Mouse (Mus musculus) cerebellum, adult 9-11 months (tissue): ENCODE measurements at regions not wholly inside any gene's neighbourhood (a gene's known extent, or its start where the extent isn't known, plus 50 kb on each side); places are given as distances from the start of the nearest gene placed in this dataset.

Experiments used
- DNase-seq: peaks from one replicate; pipeline ENCODE4 v3.0.0; 2022

- DNase-seq: no peak
These were observed 154.5 kb upstream of the Smim23 start for GRCm38 (mm10) chr11:32978899-32979298.

GRCm38 (mm10) chr11:32976572-32976971 is 152.2 kb upstream of the Smim23 start:
- no peak for DNase-seq

- no peak for DNase-seq
These were observed 149.0 kb upstream of the Smim23 start for GRCm38 (mm10) chr11:32973453-32973852.

DNA sequence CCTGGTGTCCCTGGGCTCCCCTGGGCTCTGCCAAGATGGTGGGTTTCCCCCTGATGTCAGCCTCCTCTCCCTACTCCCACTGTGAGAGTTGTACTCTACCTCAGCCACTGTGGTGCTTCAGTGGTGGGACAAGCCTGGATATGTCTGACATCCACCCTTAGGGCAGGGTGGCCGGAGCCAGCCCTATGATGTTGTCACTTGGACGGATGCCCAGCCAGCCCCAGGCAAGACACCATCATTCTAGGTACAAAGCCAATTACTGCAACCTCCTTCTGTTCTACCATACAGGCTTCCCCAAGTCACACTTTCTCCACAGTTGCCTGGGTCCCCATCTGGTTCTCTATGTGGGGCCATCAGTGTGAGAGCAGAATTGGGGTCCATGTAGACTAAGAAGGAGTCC is 141.0 kb upstream of the Smim23 start:
- DNase-seq: peak; percentile 74

- DNase-seq: no peak
These were observed 139.4 kb upstream of the Smim23 start for GRCm38 (mm10) chr11:32963625-32964293.

DNA sequence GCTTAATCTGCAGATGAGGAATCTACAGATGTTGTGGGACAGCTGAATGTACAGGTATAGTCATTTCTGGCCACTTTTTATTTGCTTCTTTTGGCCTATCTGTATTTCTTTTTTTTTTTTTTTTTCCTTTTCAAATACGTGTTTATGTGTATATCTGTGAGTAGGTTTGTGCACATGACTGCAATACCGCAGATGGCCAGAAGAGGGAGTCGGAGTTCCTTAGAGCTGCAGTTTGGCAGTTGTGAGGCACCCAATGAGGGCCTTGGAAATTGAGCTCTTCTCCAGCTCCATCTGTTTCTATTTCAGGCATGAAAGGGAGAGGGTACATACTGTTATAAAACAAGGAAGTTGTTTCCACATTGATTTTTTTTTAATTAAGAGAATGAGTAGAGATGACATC is 137.2 kb upstream of the Smim23 start:
- no peak for DNase-seq

DNA sequence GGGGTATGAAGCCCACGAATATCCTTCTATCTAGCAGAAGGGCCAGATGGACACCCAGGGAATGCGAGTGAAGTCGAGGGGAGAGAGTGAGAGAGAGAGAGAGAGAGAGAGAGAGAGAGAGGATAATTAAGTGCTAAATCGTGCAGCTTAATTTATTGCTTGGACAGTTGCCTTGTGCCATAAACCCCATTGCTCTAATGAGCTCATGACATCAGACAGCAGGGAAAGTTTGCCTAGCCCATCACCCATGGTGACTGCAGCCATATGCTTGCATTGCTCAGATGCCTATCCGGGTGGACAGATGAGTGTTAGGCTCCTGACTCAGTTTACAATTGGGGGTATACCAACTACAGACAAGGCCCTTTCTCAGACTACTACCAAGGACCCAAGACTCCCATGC is 134.6 kb upstream of the Smim23 start:
- no peak for DNase-seq

DNA sequence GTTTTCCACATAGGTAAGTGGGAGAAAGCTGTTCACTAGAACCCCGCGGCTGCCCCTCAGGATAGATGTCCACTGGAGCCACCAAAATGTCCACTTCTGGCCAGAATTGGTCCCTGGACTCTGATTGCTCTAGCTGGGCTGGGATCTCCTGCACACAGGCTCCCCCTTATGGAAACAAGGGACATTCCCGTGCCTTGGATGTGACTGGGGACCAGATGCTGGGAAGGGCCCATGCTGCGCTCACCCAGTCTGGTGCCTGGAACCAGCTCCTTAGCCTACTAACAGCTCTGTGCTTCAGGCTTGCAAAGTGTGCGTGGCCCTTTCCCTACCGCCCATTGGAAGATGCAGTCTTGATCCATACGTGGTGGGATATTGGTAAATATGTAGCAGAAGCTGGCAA is 132.6 kb upstream of the Smim23 start:
- DNase-seq: peak; percentile 91

GRCm38 (mm10) chr11:32952271-32952670 is 127.9 kb upstream of the Smim23 start:
- DNase-seq: no peak

- DNase-seq: no peak
These were observed 123.7 kb upstream of the Smim23 start for GRCm38 (mm10) chr11:32948132-32948531.

DNA sequence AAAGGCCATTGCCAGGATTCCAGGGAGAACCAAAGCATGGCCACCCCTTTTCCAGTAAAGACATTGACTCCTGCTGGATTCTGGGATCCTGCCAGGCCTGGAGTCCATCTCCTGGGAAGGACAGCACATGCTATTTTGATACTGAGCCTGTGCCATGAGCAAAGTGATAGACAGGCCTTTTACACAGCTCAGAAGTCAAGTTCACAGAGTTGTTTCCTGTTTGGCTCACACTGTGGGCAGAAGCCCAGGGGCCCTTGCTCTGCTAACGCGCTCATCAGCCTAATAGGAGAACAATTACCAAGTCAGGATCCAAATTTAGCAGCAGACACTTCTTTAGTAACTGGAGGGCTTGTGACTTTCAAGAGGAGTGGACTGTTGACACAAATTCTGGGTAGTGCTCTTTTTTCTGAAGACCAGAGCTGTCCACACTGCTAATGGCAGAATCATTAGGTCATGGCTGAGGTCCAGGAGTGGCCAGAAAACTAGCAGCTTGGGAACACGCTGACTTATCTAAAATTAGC is 122.1 kb upstream of the Smim23 start:
- DNase-seq: peak; percentile 40

- DNase-seq: no peak
These were observed 120.7 kb upstream of the Smim23 start for GRCm38 (mm10) chr11:32945071-32945470.

DNA sequence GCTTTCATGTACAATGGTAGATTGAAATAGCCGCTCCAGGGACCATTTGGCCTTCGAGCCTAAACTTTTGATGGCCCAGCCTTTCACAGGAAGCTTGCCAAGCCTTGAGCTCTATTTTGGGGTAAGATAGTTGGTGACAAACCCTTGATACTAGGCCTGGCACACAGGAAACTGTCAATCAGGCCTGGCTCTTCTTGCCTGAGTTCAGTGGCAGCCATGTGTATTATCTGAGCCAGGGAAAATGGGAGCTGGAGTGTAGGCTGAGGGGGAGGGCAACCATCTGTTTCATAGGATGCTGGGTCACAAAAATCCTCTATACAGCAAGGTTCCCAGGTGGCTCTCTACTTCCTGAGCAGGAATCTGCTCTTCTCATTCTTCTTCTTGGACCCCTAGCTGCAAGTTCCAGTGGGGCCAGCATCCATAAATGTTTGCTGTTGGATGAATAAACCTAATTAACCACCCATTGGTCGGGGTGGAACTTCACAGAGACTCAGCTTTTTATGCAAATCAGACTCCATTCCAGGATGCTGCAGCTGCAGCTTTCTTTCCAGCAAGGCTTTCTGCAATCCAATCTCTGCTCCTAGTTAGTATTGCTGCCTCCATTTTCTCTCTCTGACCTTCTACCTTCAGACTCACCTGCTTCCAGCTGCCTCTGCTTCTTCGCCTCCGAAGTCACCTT is 117.1 kb upstream of the Smim23 start:
- peak; percentile 50 for DNase-seq

DNA sequence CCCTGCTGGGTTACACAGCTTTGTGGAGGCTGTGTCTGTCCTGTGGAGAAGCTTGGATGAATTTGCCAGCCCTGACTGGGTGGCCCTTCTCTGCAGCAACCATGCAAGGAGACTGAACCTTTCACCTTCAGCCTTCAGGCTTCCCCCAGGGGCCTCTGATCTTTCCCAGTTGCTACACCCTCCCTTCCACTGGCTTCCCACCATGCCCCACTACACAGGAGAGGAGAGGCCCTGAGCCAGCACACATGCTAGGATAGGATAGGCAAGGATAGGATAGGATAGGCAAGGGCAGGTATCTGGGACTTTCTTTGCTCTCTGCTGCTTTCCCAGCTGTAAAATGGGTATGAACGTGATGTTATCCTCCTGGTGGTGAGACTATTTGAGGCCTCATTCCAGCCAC is 114.7 kb upstream of the Smim23 start:
- DNase-seq: no peak

GRCm38 (mm10) chr11:32937167-32937566 is 112.8 kb upstream of the Smim23 start:
- no peak for DNase-seq

- DNase-seq: no peak
These were observed 107.5 kb upstream of the Smim23 start for GRCm38 (mm10) chr11:32931928-32932327.

DNA sequence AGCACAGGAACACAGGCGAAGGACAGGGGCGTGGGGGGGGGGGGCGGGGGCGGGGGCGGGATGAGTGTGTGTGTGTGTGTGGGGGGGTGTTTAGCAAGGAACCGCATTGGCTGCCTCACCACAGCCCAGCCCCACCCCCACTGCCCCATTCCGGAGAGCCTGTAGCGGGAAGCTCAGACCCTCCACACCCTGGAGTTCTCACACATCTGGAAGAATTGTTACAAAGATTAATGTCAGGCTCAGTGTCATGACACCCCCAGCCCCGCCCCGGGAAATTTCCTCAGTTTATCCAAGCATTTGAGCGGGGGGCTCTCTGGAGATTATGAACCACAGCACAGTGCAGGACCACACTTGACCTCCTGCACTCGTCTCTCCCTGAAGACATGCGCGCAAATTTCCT is 106.6 kb upstream of the Smim23 start:
- no peak for DNase-seq

DNA sequence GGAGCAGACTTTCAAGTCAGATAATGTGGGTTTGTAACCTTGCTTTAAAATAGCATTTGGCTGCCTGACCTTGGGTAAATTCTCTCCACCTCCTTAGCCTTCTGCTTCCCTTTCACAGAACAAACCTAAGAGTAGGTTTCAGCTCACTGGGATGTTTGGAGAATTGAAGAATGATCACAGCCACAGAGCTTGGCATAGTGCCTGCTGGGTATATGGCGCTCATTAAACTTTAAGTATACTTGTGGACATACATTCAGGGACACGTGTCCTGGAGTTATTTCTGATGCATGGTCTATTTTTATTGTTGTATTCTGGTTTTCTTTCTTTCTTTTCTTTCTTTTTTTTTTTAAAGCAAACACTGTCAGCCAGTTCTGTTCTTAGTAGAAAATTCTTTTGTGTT is 104.4 kb upstream of the Smim23 start:
- no peak for DNase-seq

- DNase-seq: no peak
These were observed 101.2 kb upstream of the Smim23 start for GRCm38 (mm10) chr11:32925421-32926271.

- DNase-seq: no peak
These were observed 100.5 kb upstream of the Smim23 start for GRCm38 (mm10) chr11:32924932-32925331.

GRCm38 (mm10) chr11:32913071-32913470 is 88.7 kb upstream of the Smim23 start:
- DNase-seq: no peak

- DNase-seq: no peak
These were observed 87.4 kb upstream of the Smim23 start for GRCm38 (mm10) chr11:32911791-32912190.

DNA sequence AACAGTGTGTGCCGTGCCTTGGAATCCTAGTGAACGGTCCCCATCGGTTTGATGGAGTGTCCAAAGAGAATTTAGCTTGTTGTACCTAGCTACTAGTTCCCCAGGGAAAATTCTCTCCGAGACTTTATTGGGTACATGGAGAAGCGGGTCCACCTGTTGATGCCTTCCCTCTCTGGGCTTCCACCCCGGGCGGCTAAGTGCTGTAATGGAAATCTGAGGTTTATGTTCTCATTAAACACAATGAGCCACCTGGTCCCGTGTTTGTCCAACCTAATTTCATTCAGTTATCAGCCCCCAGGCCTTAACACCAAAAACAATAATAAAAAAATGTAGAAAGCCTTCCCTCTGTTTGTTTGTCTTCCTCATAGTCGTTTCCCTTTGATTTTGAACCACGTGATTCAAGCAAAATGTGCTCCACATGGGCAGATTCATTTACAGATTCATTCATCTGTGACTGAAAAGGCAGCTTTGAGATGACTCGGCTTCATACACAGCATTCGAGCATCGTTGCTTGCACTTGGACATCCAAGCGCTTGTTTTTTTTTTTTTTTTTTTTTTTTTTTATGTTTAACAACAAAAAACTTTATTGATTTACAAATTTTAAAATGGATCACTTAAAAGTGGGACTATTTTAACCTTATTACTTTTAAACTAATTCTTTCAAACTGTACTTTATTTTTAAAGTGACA is 84.5 kb upstream of the Smim23 start:
- DNase-seq: no peak
